Mouse (Mus musculus) T-helper 17 cell (primary cell): Measurements from ENCODE around the gene Babam2.

Experiments
- in situ Hi-C, 2 experiments: fragments of 300-600 bp; cut with MboI, MseI; formaldehyde crosslinking; loops; 1 replicate in 1 of 2; 2 replicates in 1 of 2; pipeline ENCODE4 v1.15.1; 2025; ENCODE audit warnings: high pct_unique_total_duplicates in 2 of 2

Gene Babam2

GRCm38 (mm10) chr5:31982061-31982460 is 284.6 kb downstream of the Babam2 start:
- in situ Hi-C loops, result no loop called here

GRCm38 (mm10) chr5:31983161-31983560 is 285.7 kb downstream of the Babam2 start:
- in situ Hi-C loops, result no loop called here

DNA sequence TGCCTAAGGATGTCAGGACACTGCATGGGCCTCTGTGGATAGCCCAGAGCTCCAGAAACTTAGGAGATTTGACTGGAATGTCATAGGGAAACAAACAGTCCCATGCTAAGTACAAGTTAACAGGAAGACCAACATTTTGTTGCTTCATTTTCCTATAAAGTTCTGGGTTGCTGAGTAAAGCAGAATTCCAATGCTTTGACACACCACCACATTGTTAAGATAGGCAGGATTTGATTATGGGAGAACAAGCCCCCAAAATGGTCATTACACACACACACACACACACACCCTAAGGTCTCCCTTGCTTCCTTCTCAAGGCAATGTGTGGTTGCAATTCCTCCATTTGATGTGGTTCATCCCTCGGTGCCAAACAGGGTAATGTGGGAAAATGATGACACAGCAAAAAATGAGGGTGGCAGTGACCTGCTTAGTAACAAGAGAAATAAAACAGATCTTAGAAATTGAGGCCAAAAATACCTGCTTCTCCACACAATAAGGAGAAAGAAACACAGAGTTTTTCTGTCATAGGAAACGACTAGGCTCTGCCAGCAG is 286.4 kb downstream of the Babam2 start:
- in situ Hi-C loops, result no loop called here

DNA sequence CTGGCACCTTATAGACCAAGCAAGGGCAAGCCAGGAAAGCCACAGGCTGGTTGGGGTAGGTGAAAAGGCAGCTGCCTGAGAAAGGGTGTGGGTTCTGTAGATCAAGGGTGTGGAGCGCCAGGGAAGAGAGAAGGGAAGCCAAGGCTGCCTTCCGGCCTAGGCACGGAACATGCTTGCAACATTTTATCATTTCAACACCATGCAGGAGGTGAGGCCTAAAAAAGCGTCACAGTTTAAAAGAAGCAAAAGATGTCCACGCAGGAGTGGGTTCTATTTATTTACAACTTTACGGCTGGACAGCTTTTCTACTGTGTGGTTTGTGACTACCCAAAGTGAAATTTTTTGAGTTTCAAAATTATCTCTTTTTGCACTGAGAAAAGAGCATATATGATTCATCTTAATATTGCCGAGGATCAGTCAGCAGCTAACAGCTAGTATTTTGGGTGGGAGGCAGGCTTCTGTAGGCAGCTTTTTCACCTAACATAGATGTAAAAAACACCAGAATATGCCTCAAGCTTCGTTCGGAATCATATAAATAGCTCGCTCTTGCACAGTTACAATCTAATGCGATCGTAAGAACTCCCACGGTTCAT is 287.0 kb downstream of the Babam2 start:
- in situ Hi-C loops, result no loop called here

GRCm38 (mm10) chr5:31985021-31985420 is 287.5 kb downstream of the Babam2 start:
- in situ Hi-C loops, result no loop called here

- in situ Hi-C loops, result no loop called here
Measured at GRCm38 (mm10) chr5:31987541-31988307, 290.2 kb downstream of the Babam2 start.

DNA sequence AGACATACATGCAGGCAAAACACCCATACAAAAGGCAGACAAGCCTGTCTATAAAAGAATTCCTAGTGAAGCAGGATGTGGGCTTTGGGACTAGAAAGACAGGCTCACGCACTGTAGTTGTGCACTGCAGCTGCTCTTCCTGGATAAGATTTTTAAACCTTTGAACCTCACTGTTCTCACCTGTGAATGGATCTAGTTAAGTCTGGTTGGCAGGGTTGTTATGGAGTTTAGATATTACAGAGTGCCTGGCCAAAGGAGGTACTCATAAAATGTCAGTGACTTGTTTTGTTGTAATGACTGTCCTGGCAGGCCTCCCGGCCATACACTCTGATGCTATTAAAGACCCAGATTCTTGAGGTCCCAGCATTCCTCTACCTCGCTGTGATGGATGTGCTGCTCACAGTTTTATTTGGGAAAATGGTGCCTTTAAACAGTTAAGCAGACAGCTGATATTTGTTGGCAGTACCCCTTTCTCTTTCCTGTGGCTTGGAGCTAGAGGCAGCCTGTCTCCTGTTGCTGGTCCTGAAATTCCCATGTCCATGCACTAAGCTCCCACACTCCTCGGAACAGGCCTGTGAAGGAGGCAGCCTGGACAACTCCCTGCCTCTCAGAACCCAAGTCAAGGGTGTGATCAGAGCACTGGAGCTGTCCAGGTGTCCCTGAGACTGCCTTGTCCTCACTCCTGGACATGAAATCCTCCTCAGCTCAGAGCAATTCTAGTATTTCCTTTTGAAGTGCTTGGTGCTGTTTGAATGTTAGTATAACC is 299.9 kb downstream of the Babam2 start:
- in situ Hi-C loops, result no loop called here

DNA sequence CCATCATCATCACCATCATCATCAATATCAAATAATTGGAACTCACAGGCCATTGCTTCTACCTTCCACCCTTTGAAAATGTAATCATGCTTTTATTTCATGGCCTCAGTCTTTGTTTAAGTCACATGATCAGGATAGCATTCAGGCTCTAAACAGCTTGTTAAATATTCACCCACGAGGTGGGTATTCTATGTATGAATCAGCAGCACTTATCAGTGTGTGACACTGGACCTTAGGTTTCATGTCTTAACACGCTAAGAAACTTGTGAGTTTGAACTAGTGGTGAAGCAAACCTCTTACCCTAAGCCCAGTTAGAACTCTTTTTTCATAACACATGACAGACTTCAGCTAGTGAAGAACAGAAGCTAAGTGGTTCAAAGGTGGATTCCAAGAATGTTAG is 301.3 kb downstream of the Babam2 start:
- in situ Hi-C loops, result no loop called here

DNA sequence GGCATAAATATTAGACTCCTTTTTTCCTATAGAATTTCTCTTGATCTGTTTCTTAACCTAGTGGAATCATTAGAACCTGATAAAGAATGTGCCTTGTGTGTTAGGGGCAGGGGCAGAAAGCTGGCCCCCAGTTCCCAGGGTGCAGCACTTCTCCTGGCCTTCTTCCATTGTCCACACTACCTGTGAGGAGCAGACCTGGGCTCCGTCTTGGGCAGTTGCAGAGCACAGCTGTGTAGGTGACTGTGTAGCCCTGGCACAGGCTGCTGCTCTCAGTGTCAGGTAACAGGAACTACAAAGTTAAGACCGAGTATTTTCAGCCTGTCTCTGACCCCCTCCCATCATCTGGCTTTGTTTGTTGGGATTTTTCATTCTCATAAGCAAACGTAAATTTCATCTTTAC is 302.6 kb downstream of the Babam2 start:
- in situ Hi-C loops, result no loop called here

DNA sequence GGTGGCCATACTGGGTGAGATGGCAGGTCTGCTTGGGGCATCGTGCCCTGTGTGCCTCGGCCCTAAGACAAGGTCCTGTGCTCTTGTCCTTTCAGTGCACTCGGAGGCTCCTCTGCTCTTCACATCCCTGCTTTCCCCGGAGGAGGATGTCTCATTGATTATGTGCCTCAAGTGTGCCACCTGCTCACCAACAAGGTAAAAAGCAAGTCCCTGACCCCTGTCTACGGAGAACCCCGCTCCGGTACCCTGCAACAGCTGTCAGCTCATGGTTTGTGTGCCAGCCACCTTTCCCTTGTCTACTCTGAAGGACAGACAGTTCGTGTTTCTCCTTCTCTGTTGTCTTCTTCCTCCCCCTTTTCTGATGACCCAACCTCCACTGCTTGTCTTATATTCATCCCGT is 303.8 kb downstream of the Babam2 start:
- in situ Hi-C loops, result no loop called here

DNA sequence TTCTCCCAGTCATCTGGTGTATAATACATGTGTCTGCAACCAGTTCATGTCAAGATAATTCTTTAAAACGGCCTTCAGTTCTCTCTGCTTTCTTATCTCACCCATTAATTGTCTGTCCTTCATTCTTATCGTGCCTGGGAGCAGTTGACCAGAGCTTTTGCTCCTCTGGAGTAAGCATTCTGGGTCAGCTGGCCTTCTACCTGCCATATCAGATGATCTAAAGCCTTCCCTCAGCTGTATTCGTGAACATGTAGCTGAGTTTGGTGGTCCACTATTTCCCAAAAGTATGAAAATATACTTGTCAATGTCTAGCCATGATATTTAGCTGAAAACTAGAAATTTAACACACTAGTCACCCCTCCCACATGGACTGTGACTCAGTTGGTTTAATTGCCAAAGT is 304.3 kb downstream of the Babam2 start:
- in situ Hi-C loops, result no loop called here

DNA sequence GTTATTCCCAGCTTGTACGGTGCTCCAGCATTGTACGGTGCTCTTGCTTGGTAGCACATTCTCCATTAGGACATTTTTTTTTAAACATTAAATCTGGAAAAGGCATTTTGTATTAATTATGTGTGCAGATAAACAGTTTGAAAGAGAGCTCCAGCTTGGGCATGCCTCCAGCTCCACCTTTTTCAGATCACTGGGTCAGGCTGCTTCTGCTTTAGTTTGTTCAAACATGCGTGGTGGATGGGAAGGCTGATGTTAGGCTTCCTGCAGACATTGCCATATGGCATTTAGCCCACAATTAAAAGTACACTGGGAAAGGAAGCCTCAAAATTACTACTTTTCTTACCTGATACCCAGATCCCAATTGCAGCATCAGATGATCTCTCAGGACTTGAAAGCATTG is 310.9 kb downstream of the Babam2 start:
- in situ Hi-C loops, result no loop called here

DNA sequence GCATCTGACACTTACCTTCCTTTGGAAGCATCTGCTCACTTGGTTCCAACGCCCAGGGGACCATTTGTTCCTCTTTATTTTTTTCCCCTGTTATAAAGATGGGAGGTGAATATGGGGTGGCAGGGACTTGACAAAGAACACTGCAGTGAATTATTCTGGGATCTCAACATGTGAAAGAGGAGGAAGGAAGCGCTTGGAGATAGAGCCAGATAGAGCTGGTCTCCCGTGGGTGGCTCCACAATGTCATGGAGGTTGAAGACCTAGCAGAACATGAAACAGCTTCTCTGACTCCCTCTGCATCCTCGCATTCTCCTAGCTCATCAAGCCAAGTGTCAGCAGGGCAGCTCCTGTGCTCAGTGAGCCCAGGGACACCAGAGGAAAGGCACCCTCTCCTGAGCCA is 312.6 kb downstream of the Babam2 start:
- in situ Hi-C loops, result no loop called here

GRCm38 (mm10) chr5:32013053-32013452 is 315.6 kb downstream of the Babam2 start:
- in situ Hi-C loops, result no loop called here

- in situ Hi-C loops, result loop anchor here (5.0 kb wide), 2 partner anchors 47 to 82 kb away; no protein-coding TSS in a partner anchor
Measured at GRCm38 (mm10) chr5:32014786-32015185, 317.3 kb downstream of the Babam2 start.

DNA sequence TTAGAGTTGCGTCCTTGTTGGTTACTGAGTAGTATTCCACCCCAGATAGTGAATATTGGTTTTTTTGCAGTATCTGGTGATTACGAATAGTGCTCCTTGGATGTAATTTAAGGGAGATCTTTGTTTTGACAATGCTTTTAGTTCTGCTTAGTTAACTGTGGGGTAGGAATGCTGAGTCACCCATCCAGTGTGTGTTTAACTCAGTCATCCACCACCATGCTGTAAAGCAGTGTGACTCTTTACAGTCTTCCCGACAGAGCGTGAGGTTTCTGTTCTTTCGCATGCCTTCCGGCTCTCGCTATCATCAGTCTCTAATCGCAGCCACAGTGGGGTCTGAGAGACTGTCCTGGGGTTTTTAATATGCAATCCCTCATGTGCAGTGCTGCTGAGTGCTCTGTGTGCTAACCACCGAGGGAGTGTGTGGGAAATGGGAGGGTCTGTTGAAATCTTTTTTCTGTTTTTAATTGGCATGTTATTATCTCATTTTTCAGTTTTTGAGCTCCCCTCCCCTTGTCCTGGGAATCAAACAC is 318.5 kb downstream of the Babam2 start:
- in situ Hi-C loops, result loop anchor here (5.0 kb wide), 2 partner anchors 49 to 84 kb away; no protein-coding TSS in a partner anchor

GRCm38 (mm10) chr5:32017686-32018085 is 320.2 kb downstream of the Babam2 start:
- in situ Hi-C loops, result loop anchor here (5.0 kb wide), 2 partner anchors 50 to 85 kb away; no protein-coding TSS in a partner anchor

DNA sequence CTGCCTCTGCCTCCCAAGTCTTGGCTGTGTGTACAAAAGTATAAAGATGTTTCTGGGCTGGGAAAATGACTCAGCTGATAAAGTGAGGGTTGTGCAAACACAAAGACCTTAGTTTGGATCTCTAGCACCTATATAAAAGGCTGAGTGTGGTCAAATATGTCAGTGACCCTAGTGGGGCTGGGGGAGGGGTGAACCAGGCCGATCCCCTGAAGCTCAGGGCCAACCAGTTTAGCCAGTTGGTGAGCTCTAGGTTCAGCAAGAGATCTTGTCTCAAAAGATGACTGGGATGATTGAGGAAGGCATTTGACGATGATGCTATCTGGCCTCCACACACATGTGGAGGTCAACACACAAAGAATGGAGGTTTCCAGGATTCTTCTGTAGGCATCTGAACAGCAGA is 320.8 kb downstream of the Babam2 start:
- in situ Hi-C loops, result loop anchor here (5.0 kb wide), 2 partner anchors 51 to 86 kb away; no protein-coding TSS in a partner anchor

- in situ Hi-C loops, result no loop called here
Measured at GRCm38 (mm10) chr5:32029834-32030433, 332.4 kb downstream of the Babam2 start.

DNA sequence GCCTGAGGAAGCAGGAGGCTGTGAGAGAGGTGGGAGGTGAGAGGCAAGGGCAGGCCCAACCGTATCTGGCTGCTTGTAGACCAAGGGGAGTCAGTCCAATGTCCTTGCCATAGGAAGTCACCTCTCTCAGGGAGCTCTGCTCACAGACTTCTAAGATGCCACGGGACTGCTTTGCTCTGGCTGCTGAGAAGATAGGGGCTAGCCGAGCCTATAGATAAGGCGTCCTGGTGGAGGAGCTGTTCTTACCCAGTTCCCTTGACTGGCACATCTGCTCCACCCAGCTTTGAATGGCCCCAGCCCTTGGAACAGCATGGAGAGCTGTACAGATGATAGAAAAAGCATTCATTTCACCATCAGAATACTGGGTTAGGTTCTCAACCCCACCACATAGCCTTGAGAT is 335.7 kb downstream of the Babam2 start:
- in situ Hi-C loops, result no loop called here

DNA sequence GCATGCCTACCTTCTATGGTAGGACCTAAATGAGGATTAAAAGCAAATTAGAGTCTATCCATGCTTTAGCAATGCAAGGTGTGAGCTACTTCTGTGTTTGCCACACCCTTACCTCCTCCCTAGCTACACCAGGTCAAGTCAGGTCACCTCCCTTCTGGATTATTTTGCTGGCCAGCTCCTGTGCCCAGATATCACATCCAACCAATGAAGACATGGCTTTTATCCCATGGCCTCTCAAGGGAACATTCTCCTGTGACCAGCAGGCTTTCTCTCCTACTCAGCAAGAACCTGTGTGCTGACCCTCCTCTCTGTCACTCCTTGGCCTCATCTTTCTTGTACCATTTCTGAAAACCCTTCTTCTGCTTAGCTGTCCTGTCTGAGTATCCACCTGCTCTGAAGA is 336.1 kb downstream of the Babam2 start:
- in situ Hi-C loops, result no loop called here
